Mouse (Mus musculus): Measurements from ENCODE around the gene Slfn8.
"Not testable (repeated sequence)": the region's sequence is repeated elsewhere in the genome, so short reads cannot be mapped to it uniquely, and the experiment has no call there.

DNA sequence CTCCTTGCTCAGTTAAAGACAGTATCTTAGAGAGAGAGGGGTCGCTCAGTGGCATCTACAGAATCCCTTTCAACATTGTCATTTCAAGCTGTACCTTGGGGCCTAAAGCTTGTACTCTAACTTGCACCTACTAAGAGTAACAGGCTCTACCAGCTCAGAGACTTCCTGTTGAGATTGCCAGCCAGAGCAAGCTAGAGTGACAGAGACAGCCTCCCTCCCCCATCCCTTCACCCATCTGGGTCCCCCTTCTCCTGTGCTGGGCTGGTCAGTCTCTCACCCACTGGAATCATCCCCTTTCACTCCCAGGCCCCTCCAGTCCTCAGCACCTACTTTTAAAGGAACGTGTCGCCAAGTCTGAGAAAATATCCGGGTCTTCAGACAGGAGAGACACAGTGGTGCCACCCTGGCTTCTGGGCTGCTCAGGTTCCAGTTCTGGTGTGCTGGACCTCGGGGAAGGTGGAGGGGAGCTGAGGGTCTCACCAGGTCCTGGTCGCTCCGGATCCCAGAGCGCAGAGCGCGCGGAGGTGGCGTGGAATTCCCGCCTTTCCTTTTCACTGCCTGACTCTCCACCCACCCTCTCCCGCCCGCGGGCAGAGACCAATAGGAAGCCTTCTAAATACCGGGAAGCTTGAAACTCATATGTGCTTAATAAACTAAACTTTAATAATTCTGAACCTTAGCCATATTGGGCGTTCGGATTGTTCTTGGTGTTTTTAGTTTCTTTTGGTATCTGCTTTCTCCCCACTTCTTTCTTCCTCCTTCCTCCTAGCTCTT, 29.8 kb downstream of the Slfn8 start:
- not testable (repeated sequence) for TF ChIP-seq EP300 (IDR thresholded peaks at IDR 0.05; ENCODE audit: insufficient read depth, low read depth, low read length); POLR2A (IDR thresholded peaks at IDR 0.05; ENCODE audit: insufficient read depth, low read length); CTCF (IDR thresholded peaks at IDR 0.05; ENCODE audit: low read depth, low read length)
